ENCODE assay signal across 11 mouse cellular contexts in the genomic region with DNA sequence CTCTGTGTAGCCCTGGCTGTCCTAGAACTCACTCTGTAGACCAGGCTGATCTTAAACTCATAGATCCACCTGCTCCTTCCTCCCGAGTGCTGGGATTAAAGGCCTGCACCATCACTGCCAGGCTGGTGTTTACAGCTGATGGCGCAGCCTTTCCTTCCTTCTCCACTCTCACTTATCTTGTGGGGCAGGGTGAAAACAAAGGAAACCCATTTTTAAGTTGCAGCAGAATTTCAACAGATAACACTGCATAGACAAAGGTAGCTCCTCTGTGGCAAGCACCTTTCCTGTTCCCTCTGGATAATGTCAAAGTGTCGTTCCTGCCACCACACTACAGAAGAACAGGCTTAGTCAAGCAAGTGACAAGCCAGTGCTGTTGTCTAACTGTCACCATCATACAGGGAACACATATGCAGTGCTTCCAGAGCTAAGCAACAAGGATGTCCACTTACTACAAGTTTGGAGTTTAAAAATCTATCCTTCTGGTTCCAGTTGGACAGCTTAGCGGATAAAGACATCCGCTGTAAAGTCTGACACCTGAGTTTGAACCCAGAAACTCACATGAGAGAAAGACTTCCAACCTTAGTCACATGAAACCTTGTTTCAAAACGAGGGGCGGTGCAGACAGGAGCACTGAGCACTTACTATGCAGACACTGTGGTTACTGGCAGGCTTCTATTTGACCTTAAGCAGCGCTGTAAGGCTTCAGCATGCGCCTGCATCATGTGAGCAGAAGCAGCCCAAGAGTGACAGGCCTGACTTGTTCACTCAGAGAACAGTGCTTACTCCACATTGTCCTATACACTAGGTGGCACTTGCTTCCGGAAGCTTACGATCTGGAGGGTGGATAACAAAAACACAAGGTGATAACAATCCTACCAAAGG. TPM values are rescaled to one million over a fixed set of nuclear protein-coding genes. Genes with fewer than 3 reads are reported as not detected.
DNase-seq lines count a peak whose midpoint lies in the region; ATAC-seq and TF ChIP-seq lines count a peak whose summit lies in the region.
"Had no signal": no experiment of that assay in that cellular context is flagged by ENCODE, and none has a peak within 500 bp of the region (broad histone marks: within the 10 kb centered on the region; RNA-seq: fewer than 3 reads in every experiment).

No protein-coding gene starts in this region.

- H3K4me3 ChIP-seq in heart, embryonic 10.5 days = no peak overlapping the region; the same call in 1 of the 2 replicates
- no peak overlapping the region for H3K4me3 ChIP-seq in lung, adult 2 months (replicated peaks; ENCODE audit: extremely low read depth, low read depth, low read length)
- H3K4me3 ChIP-seq in stomach, embryonic 16.5 days (replicated peaks; ENCODE audit: low read length) = no peak overlapping the region
- H3K4me3 ChIP-seq: embryonic facial prominence, embryonic 12.5 days; limb, embryonic 13.5 days had no signal

- H3K27ac ChIP-seq in heart, embryonic 10.5 days = peak overlapping the region; percentile 67
- peak overlapping the region; percentile 46 for H3K27ac ChIP-seq in stomach, embryonic 16.5 days (ENCODE audit: low read length)
- H3K27ac ChIP-seq: embryonic facial prominence, embryonic 12.5 days; limb, embryonic 13.5 days had no signal

- WGBS in heart, embryonic 10.5 days = 47% methylated on average over 11 of the region's 11 CpGs
- 57% methylated on average over 11 of the region's 11 CpGs for WGBS in lung, adult 2 months
- 78% methylated on average over 11 of the region's 11 CpGs for WGBS in stomach, embryonic 16.5 days

- H3K9me3 ChIP-seq in heart, embryonic 10.5 days = no peaks in the 10 kb centered on the region
- H3K9me3 ChIP-seq in stomach, embryonic 16.5 days (replicated peaks; ENCODE audit: control insufficient read depth, low read length) = no peaks in the 10 kb centered on the region
- H3K9me3 ChIP-seq: embryonic facial prominence, embryonic 12.5 days; limb, embryonic 13.5 days had no signal

- H3K36me3 ChIP-seq in heart, embryonic 10.5 days = peaks cover 31% of the 10 kb centered on the region
- peaks cover 9% of the 10 kb centered on the region for H3K36me3 ChIP-seq in stomach, embryonic 16.5 days (ENCODE audit: control insufficient read depth, insufficient read depth, low read length)

- ATAC-seq in stomach, embryonic 16.5 days (ENCODE audit: insufficient read depth, low FRiP score) = peak; percentile 37

- H3K4me1 ChIP-seq in heart, embryonic 10.5 days = peaks cover 32% of the 10 kb centered on the region
- peaks cover 11% of the 10 kb centered on the region; the same call in 1 of the 2 replicates for H3K4me1 ChIP-seq in lung, adult 2 months (ENCODE audit: control insufficient read depth, insufficient read depth, low read length)
- H3K4me1 ChIP-seq in stomach, embryonic 16.5 days (ENCODE audit: control insufficient read depth, insufficient read depth, low read length) = 0 out of 2 replicates have a peak, but pooled peaks cover 9% of the 10 kb centered on the region
- H3K4me1 ChIP-seq: embryonic facial prominence, embryonic 12.5 days; limb, embryonic 13.5 days had no signal

- TF ChIP-seq CTCF in lung, adult 2 months (IDR thresholded peaks at IDR 0.05; ENCODE audit: insufficient read depth, low read length) = no peak

- no peaks in the 10 kb centered on the region for H3K27me3 ChIP-seq in heart, embryonic 10.5 days (ENCODE audit: insufficient read depth, poor library complexity, severe bottlenecking)
- H3K27me3 ChIP-seq in stomach, embryonic 16.5 days (ENCODE audit: control insufficient read depth, insufficient read depth, low read length) = no peaks in the 10 kb centered on the region
- H3K27me3 ChIP-seq: embryonic facial prominence, embryonic 12.5 days; limb, embryonic 13.5 days had no signal

- no peak overlapping the region for H3K4me2 ChIP-seq in stomach, embryonic 16.5 days (ENCODE audit: low read depth, low read length)
- H3K4me2 ChIP-seq: embryonic facial prominence, embryonic 12.5 days; limb, embryonic 13.5 days had no signal

- DNase-seq in heart, embryonic 10.5 days (ENCODE audit: low spot score) = peak; percentile 75
- DNase-seq in heart, adult 8-10 months (ENCODE audit: low spot score) = no peak
- peak; percentile 8 for DNase-seq in lung, adult 2 months
- no peak for DNase-seq in lung, postnatal 14 days
- peak; percentile 21 for DNase-seq in kidney, postnatal 14 days
- DNase-seq in adrenal gland, postnatal 10 days = no peak
- no peak for DNase-seq in embryo, embryonic 11 days
- DNase-seq: cerebellum, adult 9-10 months had no signal

- no peak for TF ChIP-seq POLR2A in lung, adult 2 months (IDR thresholded peaks at IDR 0.05; ENCODE audit: borderline replicate concordance, extremely low read depth, low read depth, low read length)

- H3K9ac ChIP-seq in stomach, embryonic 16.5 days (ENCODE audit: low read length) = no peak overlapping the region
- H3K9ac ChIP-seq: embryonic facial prominence, embryonic 12.5 days; limb, embryonic 13.5 days had no signal

RNA-seq across cellular contexts. Expression of a gene that starts 10.6 kb away (rescaled TPM):
- 54.6 and 58.1 TPM in 2 replicates for polyA plus RNA-seq in heart, embryonic 10.5 days (2016; fragmentation: Nextera tagmentation; extraction: Ambion mirVana)
- 10 to 100 TPM; 33.9 to 34.3 (median 34.1) TPM for total RNA-seq in heart, adult 8-10 months (2022)
- polyA plus RNA-seq in lung, adult 2 months (2012; rRNA removed) = 22.0 and 28.3 TPM in 2 replicates
- 59.6 and 62.7 TPM in 2 replicates for polyA plus RNA-seq in stomach, embryonic 16.5 days (2015; fragmentation: Nextera tagmentation; extraction: Ambion mirVana)
- 10 to 100 TPM; 52.0 to 53.2 TPM for total RNA-seq in adrenal gland, postnatal 10 days (2021)

RNA-seq across cellular contexts. Expression of a gene that starts 30.8 kb away (rescaled TPM):
- polyA plus RNA-seq in heart, embryonic 10.5 days (2016; fragmentation: Nextera tagmentation; extraction: Ambion mirVana) = 43.1 and 49.1 TPM in 2 replicates
- 10 to 100 TPM; 16.3 to 22.2 (median 20.7) TPM for total RNA-seq in heart, adult 8-10 months (2022)
- polyA plus RNA-seq in lung, adult 2 months (2012; rRNA removed) = 20.9 and 29.9 TPM in 2 replicates
- polyA plus RNA-seq in stomach, embryonic 16.5 days (2015; fragmentation: Nextera tagmentation; extraction: Ambion mirVana) = 52.0 and 54.1 TPM in 2 replicates
- 10 to 100 TPM; 41.6 to 44.6 TPM for total RNA-seq in adrenal gland, postnatal 10 days (2021)

RNA-seq across cellular contexts. Expression of a gene that starts 48.6 kb away (rescaled TPM):
- polyA plus RNA-seq in heart, embryonic 10.5 days (2016; fragmentation: Nextera tagmentation; extraction: Ambion mirVana) = 32.3 and 33.1 TPM in 2 replicates
- 10 to 100 TPM; 35.4 to 43.7 (median 39.9) TPM for total RNA-seq in heart, adult 8-10 months (2022)
- polyA plus RNA-seq in lung, adult 2 months (2012; rRNA removed) = 19.2 and 21.9 TPM in 2 replicates
- polyA plus RNA-seq in stomach, embryonic 16.5 days (2015; fragmentation: Nextera tagmentation; extraction: Ambion mirVana) = 31.9 and 34.0 TPM in 2 replicates
- 10 to 100 TPM; 36.9 to 37.0 TPM for total RNA-seq in adrenal gland, postnatal 10 days (2021)

Comparison
In these comparisons a context has a peak if more than half of its experiments do, and no peak if none do; other contexts are left out.
1. DNase-seq: peak in heart, embryonic 10.5 days (single experiment), lung, adult 2 months (single experiment) and kidney, postnatal 14 days (single experiment); none in heart, adult 8-10 months (single experiment), lung, postnatal 14 days (single experiment), adrenal gland, postnatal 10 days (single experiment) and embryo, embryonic 11 days (single experiment).